Mouse (Mus musculus): Measurements from ENCODE around the gene Amotl2. TPM values are rescaled to one million over a fixed set of nuclear protein-coding genes. Genes with fewer than 3 reads are reported as not detected.

Amotl2 gene
- total RNA-seq, 2 experiments from 2014 or later = 18.7 to 18.8 TPM

- intact Hi-C loops (cut with DNase I) = no loop called here
- no peak for DNase-seq (ENCODE audit: low spot score in 2 of 2)
Measured at GRCm38 (mm10) chr9:102731044-102731471, 14.6 kb downstream of the Amotl2 start.

GRCm38 (mm10) chr9:102731574-102732175 lies 15.2 kb downstream of the Amotl2 start:
- intact Hi-C loops (cut with DNase I) = no loop called here
- no peak for DNase-seq (ENCODE audit: low spot score in 2 of 2)

- intact Hi-C loops (cut with DNase I) = no loop called here
- DNase-seq (ENCODE audit: low spot score in 2 of 2) = no peak
Measured at GRCm38 (mm10) chr9:102732326-102732865, 15.9 kb downstream of the Amotl2 start.

- intact Hi-C loops (cut with DNase I) = no loop called here
- DNase-seq (ENCODE audit: low spot score in 2 of 2) = no peak
Measured at GRCm38 (mm10) chr9:102733459-102733858, 17.0 kb downstream of the Amotl2 start.

GRCm38 (mm10) chr9:102733999-102734738 lies 17.7 kb downstream of the Amotl2 start:
- no peak for DNase-seq (ENCODE audit: low spot score in 2 of 2)
- intact Hi-C loops (cut with DNase I) = no loop called here

- intact Hi-C loops (cut with DNase I) = no loop called here
- DNase-seq (ENCODE audit: low spot score in 2 of 2) = no peak
Measured at GRCm38 (mm10) chr9:102734739-102735075, 18.2 kb downstream of the Amotl2 start.

- no peak for DNase-seq (ENCODE audit: low spot score in 2 of 2)
- intact Hi-C loops (cut with DNase I) = no loop called here
Measured at GRCm38 (mm10) chr9:102735231-102735630, 18.8 kb downstream of the Amotl2 start.

GRCm38 (mm10) chr9:102735996-102736395 lies 19.5 kb downstream of the Amotl2 start:
- intact Hi-C loops (cut with DNase I) = no loop called here
- DNase-seq (ENCODE audit: low spot score in 2 of 2) = no peak

- intact Hi-C loops (cut with DNase I) = no loop called here
- DNase-seq (ENCODE audit: low spot score in 2 of 2) = no peak
Measured at GRCm38 (mm10) chr9:102737405-102737804, 20.9 kb downstream of the Amotl2 start.

- intact Hi-C loops (cut with DNase I) = no loop called here
- DNase-seq (ENCODE audit: low spot score in 2 of 2) = no peak
Measured at GRCm38 (mm10) chr9:102746753-102747152, 30.3 kb downstream of the Amotl2 start.

- DNase-seq (ENCODE audit: low spot score in 2 of 2) = no peak
Measured at GRCm38 (mm10) chr9:102747902-102748301, 31.4 kb downstream of the Amotl2 start.

GRCm38 (mm10) chr9:102749216-102749615 lies 32.7 kb downstream of the Amotl2 start:
- DNase-seq (ENCODE audit: low spot score in 2 of 2) = no peak
- intact Hi-C loops (cut with DNase I) = no loop called here

More at GRCm38 (mm10) chr9:102747902-102748301, 31.4 kb downstream of the Amotl2 start:
- intact Hi-C loops (cut with DNase I) = no loop called here

GRCm38 (mm10) chr9:102751632-102752303 lies 35.3 kb downstream of the Amotl2 start:
- intact Hi-C loops (cut with DNase I) = no loop called here
- no peak for DNase-seq (ENCODE audit: low spot score in 2 of 2)

- intact Hi-C loops (cut with DNase I) = no loop called here
- no peak for DNase-seq (ENCODE audit: low spot score in 2 of 2)
Measured at GRCm38 (mm10) chr9:102753299-102753698, 36.8 kb downstream of the Amotl2 start.

GRCm38 (mm10) chr9:102755161-102755560 lies 38.7 kb downstream of the Amotl2 start:
- intact Hi-C loops (cut with DNase I) = no loop called here
- no peak for DNase-seq (ENCODE audit: low spot score in 2 of 2)

GRCm38 (mm10) chr9:102755591-102756270 lies 39.3 kb downstream of the Amotl2 start:
- no peak for DNase-seq (ENCODE audit: low spot score in 2 of 2)
- intact Hi-C loops (cut with DNase I) = no loop called here

- DNase-seq (ENCODE audit: low spot score in 2 of 2) = no peak
- intact Hi-C loops (cut with DNase I) = no loop called here
Measured at GRCm38 (mm10) chr9:102756352-102756751, 39.9 kb downstream of the Amotl2 start.

GRCm38 (mm10) chr9:102758851-102759250 lies 42.4 kb downstream of the Amotl2 start:
- no peak for DNase-seq (ENCODE audit: low spot score in 2 of 2)
- intact Hi-C loops (cut with DNase I) = no loop called here

- intact Hi-C loops (cut with DNase I) = no loop called here
- DNase-seq (ENCODE audit: low spot score in 2 of 2) = no peak
Measured at GRCm38 (mm10) chr9:102759581-102760001, 43.1 kb downstream of the Amotl2 start.

GRCm38 (mm10) chr9:102761599-102761998 lies 45.1 kb downstream of the Amotl2 start:
- intact Hi-C loops (cut with DNase I) = no loop called here
- DNase-seq (ENCODE audit: low spot score in 2 of 2) = no peak
